Mouse (Mus musculus) heart, embryonic 10.5 days (tissue): ENCODE measurements around the gene Wdr66. TPM values are rescaled to one million over a fixed set of nuclear protein-coding genes. Genes with fewer than 3 reads are reported as not detected.

ENCODE experiments used
- DNase-seq: peaks from one replicate; pipeline ENCODE4 v3.0.0-alpha.2; 2017; ENCODE audit warnings: low spot score
- H3K27ac ChIP-seq: fragments of 300-500 bp; sonication (generic); 2 replicates; pipeline ENCODE4 v1.5.1; 2016; ENCODE audit warnings: mild to moderate bottlenecking
- H3K27me3 ChIP-seq: fragments of 300-500 bp; sonication (generic); 2 replicates; pipeline ENCODE4 v1.6.1; 2016; ENCODE audit warnings: mild to moderate bottlenecking; ENCODE audit not compliant: poor library complexity, insufficient read depth, severe bottlenecking
- H3K36me3 ChIP-seq: fragments of 300-500 bp; sonication (generic); 2 replicates; pipeline ENCODE4 v1.6.1; 2016; ENCODE audit warnings: mild to moderate bottlenecking, moderate library complexity
- H3K4me1 ChIP-seq: fragments of 300-500 bp; sonication (generic); 2 replicates; pipeline ENCODE4 v1.6.1; 2016; ENCODE audit warnings: mild to moderate bottlenecking
- H3K4me3 ChIP-seq: fragments of 300-500 bp; sonication (generic); 2 replicates; pipeline ENCODE4 v1.5.1; 2016; ENCODE audit warnings: mild to moderate bottlenecking, moderate library complexity
- H3K9me3 ChIP-seq: fragments of 300-500 bp; sonication (generic); 2 replicates; pipeline ENCODE4 v1.6.1; 2016; ENCODE audit warnings: mild to moderate bottlenecking, moderate library complexity
- WGBS: fragments of 180-500 bp; shearing (Covaris S2); methylation state at CpG from one replicate; pipeline ENCODE4 v1.1.7; 2016; 5-methylcytosine and 5-hydroxymethylcytosine counted together
- polyA plus RNA-seq: library from polyadenylated mRNA; unstranded; fragments of >200 nt; fragmentation: Nextera tagmentation; extraction: Ambion mirVana; gene quantifications from 2 replicates; pipeline ENCODE4 v1.2.1, GENCODE M21; 2016

Gene Wdr66
- polyA plus RNA-seq, 1 experiment from 2014 or later = 0.79 TPM

DNA sequence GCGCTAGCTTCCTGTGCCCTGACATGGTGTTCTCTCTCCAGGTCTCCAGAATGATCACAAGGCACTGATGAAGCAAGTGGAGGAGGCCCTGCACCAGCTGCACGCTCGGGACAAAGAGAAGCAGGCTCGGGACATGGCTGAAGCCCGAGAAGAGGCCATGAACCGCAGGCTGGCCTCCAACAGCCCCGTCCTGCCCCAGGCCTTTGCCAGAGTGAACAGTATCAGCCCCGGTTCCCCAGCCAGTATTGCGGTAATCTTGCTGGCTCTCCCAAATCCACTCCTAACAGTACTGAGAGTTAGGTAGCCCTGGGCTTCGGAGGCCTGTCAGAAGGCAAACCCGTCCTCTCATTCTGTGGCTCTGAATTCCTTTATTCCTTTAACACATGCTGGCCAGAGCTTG lies 12.4 kb upstream of the Wdr66 start:
- WGBS = 91% methylated on average over 11 of the region's 11 CpGs
- Histone ChIP-seq H3K9me3 (no peaks in the 10 kb centered on the region), H3K36me3 (peaks cover 76% of the 10 kb centered on the region), H3K27me3 (no peaks in the 10 kb centered on the region), H3K4me3 (no peak overlapping the region), H3K27ac (no peak overlapping the region), H3K4me1 (peaks cover 8% of the 10 kb centered on the region; the same call in 1 of the 2 replicates)
- no peak for DNase-seq

DNA sequence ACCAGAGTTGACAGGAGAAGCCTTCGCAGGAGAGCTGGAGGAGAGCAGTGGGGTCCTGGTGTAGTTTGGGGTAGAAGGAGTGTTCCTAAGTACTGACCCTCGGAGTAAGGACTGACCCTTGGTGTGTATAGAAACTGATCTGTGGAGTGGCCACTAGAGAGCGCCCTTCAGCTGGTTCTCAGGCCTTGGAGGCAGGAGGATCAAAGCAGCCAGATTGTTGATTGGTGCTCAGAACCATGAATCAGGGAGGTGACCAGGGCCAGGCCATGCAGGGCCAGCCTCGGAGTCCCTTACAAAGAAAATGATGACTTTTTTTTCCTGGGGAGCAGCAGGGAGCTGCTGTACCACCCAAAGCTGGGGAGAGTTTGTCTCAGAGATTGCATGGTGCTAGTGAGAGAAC lies 6.4 kb upstream of the Wdr66 start:
- Histone ChIP-seq H3K27ac (no peak overlapping the region), H3K36me3 (peaks cover 50% of the 10 kb centered on the region), H3K4me3 (no peak overlapping the region), H3K9me3 (no peaks in the 10 kb centered on the region), H3K4me1 (no peaks in the 10 kb centered on the region), H3K27me3 (no peaks in the 10 kb centered on the region)
- DNase-seq = peak; percentile 83
- 19% methylated on average over 4 of the region's 4 CpGs for WGBS

DNA sequence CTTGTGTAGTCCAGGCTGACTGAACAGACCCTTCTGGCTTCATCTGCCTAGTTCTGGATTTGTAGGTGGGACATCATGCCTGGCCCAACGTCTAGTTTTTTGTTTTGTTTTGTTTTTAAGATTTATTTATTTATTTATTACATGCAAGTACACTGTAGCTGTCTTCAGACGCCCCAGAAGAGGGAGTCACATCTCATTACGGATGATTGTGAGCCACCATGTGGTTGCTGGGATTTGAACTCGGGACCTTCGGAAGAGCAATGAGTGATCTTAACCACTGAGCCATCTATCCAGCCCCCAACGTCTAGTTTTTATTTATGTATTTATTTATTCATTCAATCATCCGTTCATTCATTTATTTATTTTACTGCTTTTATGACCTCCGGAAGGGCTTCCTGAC lies 512 bp upstream of the Wdr66 start:
- no peaks in the 10 kb centered on the region for H3K9me3 ChIP-seq
- peaks cover 5% of the 10 kb centered on the region; the same call in 1 of the 2 replicates for H3K4me1 ChIP-seq
- peaks cover 12% of the 10 kb centered on the region for H3K27me3 ChIP-seq
- H3K36me3 ChIP-seq = peaks cover 15% of the 10 kb centered on the region
- no peak overlapping the region for H3K27ac ChIP-seq
- H3K4me3 ChIP-seq = peak overlapping the region; percentile 38; the same call in 1 of the 2 replicates
- 69% methylated on average over 8 of the region's 8 CpGs for WGBS
- no peak for DNase-seq

DNA sequence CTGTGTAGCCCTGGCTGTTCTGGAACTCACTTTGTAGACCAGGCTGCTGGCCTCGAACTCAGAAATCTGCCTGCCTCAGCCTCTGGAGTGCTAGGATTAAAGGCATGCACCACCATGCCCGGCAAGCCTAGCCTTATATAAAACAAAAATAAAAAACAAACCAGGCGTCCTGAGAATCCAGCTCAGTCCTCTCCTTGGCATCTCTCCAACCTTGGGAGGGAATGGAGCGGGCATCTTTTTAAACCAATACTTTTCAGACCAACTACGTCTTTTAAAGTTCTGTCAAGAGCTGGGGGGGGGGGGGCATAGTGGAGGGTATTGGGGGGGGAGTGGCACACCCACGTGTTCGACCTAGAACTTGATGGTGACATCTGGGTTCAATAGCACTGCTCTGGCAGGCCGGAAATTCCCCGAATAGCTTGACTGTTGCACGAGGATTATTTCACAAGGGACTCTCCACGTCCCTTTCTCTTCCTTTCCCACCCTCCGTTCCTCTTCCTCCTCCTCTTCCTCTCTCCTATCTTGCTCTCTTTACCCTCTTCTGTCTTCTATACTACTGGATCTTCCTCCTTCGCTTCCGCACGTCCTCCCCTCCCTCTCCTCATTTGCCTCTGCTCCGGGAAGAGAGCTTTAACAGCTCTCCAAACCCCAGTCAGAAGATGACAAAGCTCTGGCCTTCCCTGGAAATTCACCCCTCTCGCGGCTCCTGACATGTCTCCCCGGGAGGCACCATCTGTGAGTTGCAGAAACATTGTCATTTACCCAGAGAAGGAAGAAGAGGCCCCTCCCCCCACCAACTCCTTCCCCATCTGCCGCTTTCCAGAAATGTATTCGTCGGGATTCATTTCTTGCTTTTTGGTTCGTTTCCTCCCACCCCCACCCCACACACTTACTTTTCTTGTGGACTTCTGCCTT lies 5.2 kb downstream of the Wdr66 start:
- H3K36me3 ChIP-seq = no peaks in the 10 kb centered on the region
- H3K9me3 ChIP-seq = no peaks in the 10 kb centered on the region
- H3K4me1 ChIP-seq = peaks cover 10% of the 10 kb centered on the region
- H3K4me3 ChIP-seq = peak overlapping the region; percentile 36
- peak overlapping the region; percentile 43; the same call in 1 of the 2 replicates for H3K27ac ChIP-seq
- peaks cover 12% of the 10 kb centered on the region for H3K27me3 ChIP-seq
- 34% methylated on average over 23 of the region's 23 CpGs for WGBS
- DNase-seq = no peak

DNA sequence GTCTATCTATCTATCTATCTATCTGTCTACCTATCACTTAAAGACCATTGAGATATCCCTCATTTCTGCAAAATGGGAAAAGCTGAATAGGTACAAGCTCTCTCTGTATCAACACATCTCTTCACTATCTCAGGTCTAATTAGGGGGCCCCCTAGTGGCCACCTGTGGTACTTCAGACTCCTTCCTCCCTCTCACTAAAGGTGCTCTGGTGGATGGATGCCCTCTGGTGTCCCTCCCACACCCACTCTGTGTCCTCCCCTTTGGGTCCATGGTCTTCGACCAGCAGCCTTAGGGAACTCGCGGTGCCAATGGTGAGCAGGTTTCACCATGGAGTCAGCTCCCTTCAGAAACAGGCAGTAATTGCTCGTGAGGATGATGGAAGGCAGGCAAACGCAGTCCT lies 7.1 kb downstream of the Wdr66 start:
- no peak overlapping the region for H3K4me3 ChIP-seq
- DNase-seq = no peak
- H3K9me3 ChIP-seq = no peaks in the 10 kb centered on the region
- WGBS = 54% methylated on average over 5 of the region's 5 CpGs
- peaks cover 7% of the 10 kb centered on the region for H3K27me3 ChIP-seq
- H3K4me1 ChIP-seq = peaks cover 9% of the 10 kb centered on the region
- H3K36me3 ChIP-seq = no peaks in the 10 kb centered on the region
- no peak overlapping the region for H3K27ac ChIP-seq

DNA sequence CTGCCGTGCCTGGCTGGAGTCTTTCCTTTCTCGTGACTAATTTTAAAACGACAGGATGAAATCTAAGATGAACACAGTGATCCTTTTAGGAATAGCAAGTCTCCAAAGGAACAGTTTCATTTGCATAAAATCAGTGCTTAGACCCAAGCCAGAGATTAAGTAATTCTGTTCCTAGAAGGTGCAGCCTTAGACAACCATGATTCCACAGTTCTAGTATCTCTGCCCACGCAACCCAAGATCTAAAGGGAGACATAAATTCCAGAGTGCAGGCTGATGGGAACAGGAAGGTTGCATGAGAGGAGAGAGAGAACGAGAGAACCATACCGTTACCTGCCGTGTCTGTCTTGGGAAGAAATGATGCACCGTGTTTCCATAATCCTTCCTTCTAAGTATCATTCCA lies 8.8 kb downstream of the Wdr66 start:
- H3K36me3 ChIP-seq = no peaks in the 10 kb centered on the region
- DNase-seq = no peak
- WGBS = 80% methylated on average over 8 of the region's 8 CpGs

DNA sequence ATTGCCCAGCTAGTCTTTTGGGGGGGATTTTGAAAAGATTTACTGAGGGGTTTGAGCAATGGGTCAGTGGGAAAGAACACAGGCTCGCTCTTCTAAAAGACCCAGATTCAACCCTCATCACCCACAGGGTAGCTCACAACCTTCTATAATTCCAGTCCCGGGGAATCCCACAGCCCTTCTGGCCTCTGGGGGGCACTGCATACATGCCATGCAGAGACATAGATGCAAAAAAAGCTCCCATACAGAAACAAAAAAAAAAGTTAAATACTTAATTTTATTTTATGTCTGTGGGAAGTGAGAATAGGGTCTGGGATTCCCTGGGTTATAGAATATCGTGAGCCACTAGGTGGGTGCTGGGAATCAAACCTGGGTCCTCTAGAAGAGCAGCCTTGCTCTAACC lies 15.0 kb downstream of the Wdr66 start:
- WGBS = 85% methylated on average over 3 of the region's 3 CpGs
- Histone ChIP-seq H3K27ac (no peak overlapping the region), H3K4me3 (no peak overlapping the region), H3K36me3 (no peaks in the 10 kb centered on the region), H3K9me3 (no peaks in the 10 kb centered on the region), H3K27me3 (no peaks in the 10 kb centered on the region), H3K4me1 (no peaks in the 10 kb centered on the region)
- DNase-seq = no peak

More for the DNA sequence above, 8.8 kb downstream of the Wdr66 start:
- Histone ChIP-seq H3K27ac (no peak overlapping the region), H3K9me3 (no peaks in the 10 kb centered on the region), H3K27me3 (no peaks in the 10 kb centered on the region), H3K4me1 (peaks cover 9% of the 10 kb centered on the region), H3K4me3 (no peak overlapping the region)

DNA sequence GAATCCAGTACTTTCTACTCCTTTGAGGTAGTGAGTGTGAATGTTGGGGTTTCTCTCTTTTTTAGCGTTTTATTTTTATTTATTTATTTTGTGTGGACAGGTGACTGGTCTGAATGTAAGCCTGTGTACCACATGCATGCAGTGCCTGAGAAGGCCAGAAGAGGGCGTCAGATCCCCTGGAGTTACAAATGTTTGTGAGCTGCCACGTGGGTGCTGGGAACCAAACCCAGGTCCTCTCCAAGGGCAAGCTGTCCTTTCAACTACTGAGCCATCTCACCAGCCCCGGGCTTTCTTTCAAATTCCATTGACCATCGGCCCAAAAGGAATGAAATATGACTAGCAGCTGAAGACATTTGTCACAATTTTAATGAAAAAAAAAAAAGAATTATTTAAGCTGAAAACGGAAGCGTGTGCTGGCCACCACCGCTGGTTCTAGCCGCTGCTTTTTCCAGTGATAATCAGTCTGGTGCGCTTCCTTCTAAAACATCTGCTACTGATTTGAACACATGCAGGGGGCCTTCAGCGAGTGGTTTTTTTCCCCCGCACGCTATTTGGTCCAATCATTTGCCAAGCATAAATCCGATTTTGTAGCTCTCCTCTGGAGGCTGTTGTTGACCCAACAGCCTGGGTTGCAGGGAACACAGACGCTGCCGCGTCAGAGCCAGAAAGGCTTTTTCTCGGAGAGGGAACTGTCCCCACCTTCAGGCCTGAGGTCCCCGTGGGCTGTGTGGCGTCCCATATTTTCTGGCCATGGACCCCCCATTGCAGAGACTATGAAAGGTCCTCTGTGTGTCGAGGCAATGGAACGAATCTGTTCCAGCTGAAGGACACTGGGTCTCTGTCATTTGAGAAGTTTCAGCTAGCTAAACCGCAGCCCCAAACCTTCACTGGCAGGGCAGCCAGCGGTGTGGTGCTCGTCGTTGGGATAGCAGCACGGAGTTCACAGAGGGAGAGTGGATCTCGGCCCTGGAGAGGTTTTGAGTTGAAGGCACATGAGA lies 16.9 kb downstream of the Wdr66 start:
- WGBS = 78% methylated on average over 28 of the region's 28 CpGs
- no peak overlapping the region for H3K4me3 ChIP-seq
- no peaks in the 10 kb centered on the region for H3K9me3 ChIP-seq
- no peaks in the 10 kb centered on the region for H3K4me1 ChIP-seq
- no peaks in the 10 kb centered on the region for H3K36me3 ChIP-seq
- H3K27me3 ChIP-seq = no peaks in the 10 kb centered on the region
- DNase-seq = no peak
- H3K27ac ChIP-seq = no peak overlapping the region

DNA sequence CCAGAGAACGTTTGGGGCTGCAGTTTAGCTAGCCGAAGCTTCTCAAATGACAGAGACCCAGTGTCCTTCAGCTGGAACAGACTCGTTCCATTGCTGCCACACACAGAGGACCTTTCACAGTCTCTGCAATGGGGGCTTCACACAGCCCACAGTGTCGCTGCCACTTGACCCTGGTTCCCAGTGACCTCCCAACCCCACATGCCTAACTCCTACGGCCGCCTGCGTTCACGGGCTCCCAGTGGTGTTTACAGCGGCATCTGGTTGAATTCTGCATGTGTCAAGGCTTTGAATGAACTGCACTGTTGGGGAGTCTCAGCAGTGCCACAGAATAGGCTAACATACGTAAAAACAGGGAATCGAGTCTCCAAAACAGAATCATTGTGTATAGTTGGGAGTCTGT lies 19.0 kb downstream of the Wdr66 start:
- H3K4me3 ChIP-seq = no peak overlapping the region
- H3K27ac ChIP-seq = no peak overlapping the region
- no peaks in the 10 kb centered on the region for H3K4me1 ChIP-seq
- H3K9me3 ChIP-seq = no peaks in the 10 kb centered on the region
- H3K36me3 ChIP-seq = no peaks in the 10 kb centered on the region
- DNase-seq = no peak
- 70% methylated on average over 11 of the region's 11 CpGs for WGBS
- no peaks in the 10 kb centered on the region for H3K27me3 ChIP-seq

DNA sequence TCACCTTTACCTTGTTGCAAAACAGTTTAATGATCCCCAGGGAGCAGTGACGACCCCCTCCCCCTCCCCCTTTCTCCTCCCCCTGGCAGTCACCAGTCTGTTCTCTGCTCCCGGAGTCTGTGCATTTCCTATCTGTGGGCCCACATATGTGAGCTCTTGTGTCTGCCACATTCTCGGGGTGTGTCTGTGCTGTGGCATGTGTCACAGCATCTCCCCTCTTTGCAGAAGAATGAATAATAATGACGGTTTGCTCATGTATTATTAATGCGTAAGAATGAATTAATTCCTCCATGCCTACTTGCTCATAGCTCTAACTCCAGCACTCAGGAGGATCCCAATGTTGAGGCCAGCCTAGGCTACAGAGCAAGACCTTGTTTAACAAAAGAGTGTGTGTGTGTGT lies 21.0 kb downstream of the Wdr66 start:
- Histone ChIP-seq H3K9me3 (no peaks in the 10 kb centered on the region), H3K4me1 (no peaks in the 10 kb centered on the region), H3K4me3 (no peak overlapping the region), H3K27me3 (no peaks in the 10 kb centered on the region), H3K36me3 (no peaks in the 10 kb centered on the region), H3K27ac (no peak overlapping the region)
- no peak for DNase-seq
- 79% methylated on average over 5 of the region's 5 CpGs for WGBS

DNA sequence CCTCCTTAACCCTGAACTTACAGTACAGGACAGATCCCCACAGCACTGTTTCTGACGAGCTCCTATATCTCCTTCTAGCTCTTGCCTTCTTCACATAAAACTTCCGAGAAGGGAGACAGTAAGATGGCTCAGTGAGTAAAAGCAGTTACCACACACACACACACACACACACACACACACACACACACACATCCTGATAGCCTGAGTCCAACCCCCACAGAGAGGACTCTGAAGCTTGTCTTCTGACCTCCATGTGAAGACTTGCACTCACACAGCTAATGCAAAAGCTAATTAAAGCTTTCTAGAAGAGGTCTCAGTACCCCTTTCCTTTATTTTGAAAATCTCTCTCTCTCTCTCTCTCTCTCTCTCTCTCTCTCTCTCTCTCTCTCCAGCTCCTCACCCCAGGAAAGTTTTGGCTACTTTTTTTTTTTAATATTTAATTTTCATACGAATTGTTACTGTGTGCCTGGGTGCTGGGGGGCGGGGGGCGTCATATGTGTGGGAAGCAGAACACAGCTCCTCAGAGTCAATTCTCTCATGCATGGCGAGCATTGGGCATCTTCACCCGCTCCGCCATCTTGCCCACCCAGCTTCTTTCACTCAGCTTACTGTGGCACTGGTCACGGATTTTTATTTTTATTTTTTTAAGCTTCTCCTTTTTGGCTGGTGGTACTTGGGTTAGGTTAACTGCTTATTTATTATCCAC lies 24.9 kb downstream of the Wdr66 start:
- Histone ChIP-seq H3K36me3 (no peaks in the 10 kb centered on the region), H3K4me1 (peaks cover 5% of the 10 kb centered on the region; the same call in 1 of the 2 replicates), H3K4me3 (no peak overlapping the region), H3K27me3 (no peaks in the 10 kb centered on the region), H3K27ac (no peak overlapping the region), H3K9me3 (no peaks in the 10 kb centered on the region)
- 79% methylated on average over 9 of the region's 9 CpGs for WGBS
- no peak for DNase-seq

DNA sequence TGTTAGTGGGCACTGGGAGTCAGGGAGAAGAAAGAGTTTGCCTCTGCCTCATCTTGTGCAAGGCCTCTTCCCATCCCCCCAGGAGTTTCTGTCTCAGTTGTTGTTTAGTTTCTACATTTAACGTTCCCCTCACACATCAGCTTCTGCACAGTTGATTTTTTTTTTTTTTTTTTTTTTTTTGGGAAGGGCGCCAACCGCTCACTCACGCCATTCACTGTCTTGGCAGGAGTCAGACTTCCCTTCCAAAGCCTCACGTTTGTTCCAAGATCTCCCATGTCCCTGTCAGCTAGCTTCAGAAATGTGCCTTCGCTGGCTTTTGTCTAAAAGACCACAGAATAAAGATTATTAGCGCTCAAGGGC lies 25.4 kb downstream of the Wdr66 start:
- Histone ChIP-seq H3K9me3 (no peaks in the 10 kb centered on the region), H3K36me3 (no peaks in the 10 kb centered on the region), H3K4me3 (no peak overlapping the region), H3K27ac (no peak overlapping the region), H3K4me1 (peaks cover 5% of the 10 kb centered on the region; the same call in 1 of the 2 replicates), H3K27me3 (no peaks in the 10 kb centered on the region)
- 76% methylated on average over 7 of the region's 7 CpGs for WGBS
- DNase-seq = no peak
